9 mouse cellular contexts compared by ENCODE assay signal in genomic region chr12:92013244-92013643, GRCm38 (mm10).
DNase-seq lines count a peak whose midpoint lies in the region; ATAC-seq and TF ChIP-seq lines count a peak whose summit lies in the region.
"Had no signal": no experiment of that assay in that cellular context is flagged by ENCODE, and none has a peak within 500 bp of the region (broad histone marks: within the 10 kb centered on the region; RNA-seq: fewer than 3 reads in every experiment).

No protein-coding gene starts in this region.

- H3K9me3 ChIP-seq in hindbrain, embryonic 11.5 days (ENCODE audit: control insufficient read depth, low read length), result no peaks in the 10 kb centered on the region
- no peaks in the 10 kb centered on the region for H3K9me3 ChIP-seq in hindbrain, embryonic 12.5 days (replicated peaks)
- no peaks in the 10 kb centered on the region for H3K9me3 ChIP-seq in liver, embryonic 14.5 days (ENCODE audit: control insufficient read depth, low read length)
- H3K9me3 ChIP-seq: liver, embryonic 13.5 days had no signal

- H3K27ac ChIP-seq in hindbrain, embryonic 11.5 days (ENCODE audit: low read depth, low read length), result no peak overlapping the region
- H3K27ac ChIP-seq in hindbrain, embryonic 12.5 days, result no peak overlapping the region
- H3K27ac ChIP-seq in liver, embryonic 14.5 days, result no peak overlapping the region
- H3K27ac ChIP-seq: liver, embryonic 13.5 days had no signal

- ATAC-seq in hindbrain, embryonic 11.5 days (ENCODE audit: low FRiP score), result peak; percentile 50; the same call in 1 of the 2 replicates
- ATAC-seq in hindbrain, embryonic 12.5 days (ENCODE audit: low FRiP score), result no peak
- peak; percentile 42 to 64; a peak in 1 of 4 replicates for ATAC-seq in hematopoietic stem cell, adult 5-6 weeks (replicated peaks in 1 of 2; ENCODE audit: insufficient read depth in 1 of 2, low FRiP score in 2 of 2, low TSS enrichment in 1 of 2, low read depth in 1 of 2, poor library complexity in 2 of 2, severe bottlenecking in 2 of 2)
- ATAC-seq in liver, embryonic 14.5 days (ENCODE audit: insufficient read depth), result no peak

- peak; percentile 78 for DNase-seq in hindbrain, embryonic 11.5 days (ENCODE audit: low spot score)
- DNase-seq in MEL-GATA-1-ER (ENCODE audit: extremely low read depth, low read depth), result peak; percentile 4
- DNase-seq in cerebellum, postnatal 36 days, result peak; percentile 6 to 16
- peak in 1 of 3 experiments; percentile 2 for DNase-seq in liver, embryonic 14.5 days (ENCODE audit: low read depth in 3 of 3, low spot score in 3 of 3)
- peak; percentile 17 to 19 for DNase-seq in right cerebral cortex, postnatal 36 days (ENCODE audit: low spot score in 2 of 2)
- DNase-seq in urinary bladder, adult 18-20 months (ENCODE audit: low spot score in 2 of 2), result no peak
- DNase-seq: liver, embryonic 13.5 days had no signal

- H3K4me3 ChIP-seq in hindbrain, embryonic 11.5 days (ENCODE audit: low read depth, low read length), result no peak overlapping the region
- no peak overlapping the region for H3K4me3 ChIP-seq in hindbrain, embryonic 12.5 days
- no peak overlapping the region for H3K4me3 ChIP-seq in liver, embryonic 14.5 days (ENCODE audit: insufficient read depth in 1 of 2, low read depth in 2 of 2, low read length in 2 of 2)
- H3K4me3 ChIP-seq: liver, embryonic 13.5 days had no signal

- peak; percentile 56 for TF ChIP-seq CTCF in liver, embryonic 14.5 days (IDR thresholded peaks at IDR 0.05; ENCODE audit: low read depth)

- H3K27me3 ChIP-seq in hindbrain, embryonic 11.5 days (ENCODE audit: control insufficient read depth, insufficient read depth, low read length), result no peaks in the 10 kb centered on the region
- H3K27me3 ChIP-seq in hindbrain, embryonic 12.5 days, result 0 out of 2 replicates have a peak, but pooled peaks cover 4% of the 10 kb centered on the region
- H3K27me3 ChIP-seq in liver, embryonic 14.5 days (ENCODE audit: control insufficient read depth, insufficient read depth, low read length), result no peaks in the 10 kb centered on the region
- H3K27me3 ChIP-seq: liver, embryonic 13.5 days had no signal

- H3K4me1 ChIP-seq in hindbrain, embryonic 11.5 days (replicated peaks; ENCODE audit: control insufficient read depth, insufficient read depth, low read length), result no peaks in the 10 kb centered on the region
- no peaks in the 10 kb centered on the region for H3K4me1 ChIP-seq in hindbrain, embryonic 12.5 days
- no peaks in the 10 kb centered on the region for H3K4me1 ChIP-seq in liver, embryonic 14.5 days (replicated peaks; ENCODE audit: control insufficient read depth in 2 of 2, insufficient read depth in 2 of 2, low read length in 1 of 2)
- H3K4me1 ChIP-seq: liver, embryonic 13.5 days had no signal

- H3K4me2 ChIP-seq in hindbrain, embryonic 11.5 days (replicated peaks; ENCODE audit: low read depth, low read length), result no peak overlapping the region
- no peak overlapping the region for H3K4me2 ChIP-seq in hindbrain, embryonic 12.5 days (replicated peaks)
- no peak overlapping the region for H3K4me2 ChIP-seq in liver, embryonic 14.5 days (ENCODE audit: low read depth)
- H3K4me2 ChIP-seq: liver, embryonic 13.5 days had no signal

- no peak for TF ChIP-seq EP300 in liver, embryonic 14.5 days (IDR thresholded peaks at IDR 0.05; ENCODE audit: low read depth)

- no peak overlapping the region for H3K9ac ChIP-seq in hindbrain, embryonic 11.5 days (ENCODE audit: low read depth, low read length)
- no peak overlapping the region for H3K9ac ChIP-seq in hindbrain, embryonic 12.5 days
- H3K9ac ChIP-seq in liver, embryonic 14.5 days (replicated peaks), result no peak overlapping the region
- H3K9ac ChIP-seq: liver, embryonic 13.5 days had no signal

- 14% methylated on average over 8 of the region's 8 CpGs for WGBS in hindbrain, embryonic 11.5 days
- 9% methylated on average over 8 of the region's 8 CpGs for WGBS in hindbrain, embryonic 12.5 days
- WGBS in liver, embryonic 14.5 days (ENCODE audit: insufficient replicate concordance), result 13% methylated on average over 8 of the region's 8 CpGs

- H3K36me3 ChIP-seq in hindbrain, embryonic 11.5 days (ENCODE audit: control insufficient read depth, insufficient read depth, low read length), result no peaks in the 10 kb centered on the region
- H3K36me3 ChIP-seq in hindbrain, embryonic 12.5 days, result no peaks in the 10 kb centered on the region
- H3K36me3 ChIP-seq in liver, embryonic 14.5 days (replicated peaks; ENCODE audit: control insufficient read depth, insufficient read depth, low read depth), result no peaks in the 10 kb centered on the region
- H3K36me3 ChIP-seq: liver, embryonic 13.5 days had no signal

Comparison
In these comparisons a context has a peak if more than half of its experiments do, and no peak if none do; other contexts are left out.
1. ATAC-seq: peak in hindbrain, embryonic 11.5 days (single experiment) and hematopoietic stem cell, adult 5-6 weeks (2 of 2); none in hindbrain, embryonic 12.5 days (single experiment) and liver, embryonic 14.5 days (single experiment).
2. DNase-seq: peak in hindbrain, embryonic 11.5 days (single experiment), MEL-GATA-1-ER (single experiment), cerebellum, postnatal 36 days (2 of 2) and right cerebral cortex, postnatal 36 days (2 of 2); none in urinary bladder, adult 18-20 months (0 of 2).